ENCODE assay signal across 13 mouse cellular contexts in the genomic region with DNA sequence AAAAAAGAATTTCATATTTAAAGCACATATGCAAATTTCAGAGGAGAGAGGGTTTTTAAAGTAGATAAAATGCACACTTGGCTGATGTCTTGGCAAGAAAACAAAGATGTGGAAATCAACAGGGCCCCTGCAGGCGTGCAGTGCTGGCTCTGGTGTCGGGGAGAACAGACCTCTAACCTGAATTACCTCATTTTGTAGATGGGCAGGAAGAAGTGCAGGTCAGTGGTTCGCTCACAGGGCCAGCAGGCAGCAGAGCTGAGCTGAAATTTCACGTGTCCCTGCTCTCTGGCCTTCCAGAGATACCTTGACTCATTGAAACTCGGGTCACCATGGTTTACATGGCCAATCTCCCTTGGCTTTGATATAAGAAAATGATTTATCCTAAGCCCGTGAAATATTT.
A peak's percentile ranks its signal among the peaks of the same experiment; 100 is the strongest.
DNase-seq lines count a peak whose midpoint lies in the region; ATAC-seq and TF ChIP-seq lines count a peak whose summit lies in the region.
"Had no signal": no experiment of that assay in that cellular context is flagged by ENCODE, and none has a peak within 500 bp of the region (broad histone marks: within the 10 kb centered on the region; RNA-seq: fewer than 3 reads in every experiment).

No protein-coding gene starts in this region.

- no peaks in the 10 kb centered on the region for H3K4me1 ChIP-seq in lung, postnatal 0 days (ENCODE audit: insufficient read depth, low read depth, low read length)
- H3K4me1 ChIP-seq: liver, embryonic 12.5 days had no signal

- peak; percentile 71 for ATAC-seq in cerebellum, adult (ENCODE audit: insufficient number of reproducible peaks, low FRiP score, low TSS enrichment)
- peak; percentile 18; the same call in 1 of the 2 replicates for ATAC-seq in lung, postnatal 0 days
- no peak for ATAC-seq in erythroblast, adult 5-6 weeks (replicated peaks; ENCODE audit: low FRiP score, poor library complexity, severe bottlenecking)
- ATAC-seq: liver, embryonic 12.5 days had no signal

- TF ChIP-seq POLR2A in brain, embryonic 14.5 days (IDR thresholded peaks at IDR 0.05; ENCODE audit: borderline replicate concordance, extremely low read depth, insufficient read depth, insufficient read length, poor library complexity, severe bottlenecking), result no peak

- 60% methylated on average over 6 of the region's 6 CpGs for WGBS in lung, postnatal 0 days

- no peaks in the 10 kb centered on the region for H3K36me3 ChIP-seq in lung, postnatal 0 days (ENCODE audit: insufficient read depth, low read length)
- H3K36me3 ChIP-seq: liver, embryonic 12.5 days had no signal

- intact Hi-C loops in heart, postnatal 14 days (cut with DNase I), result loop anchor here (5.0 kb wide), 1 partner anchor 86 kb away; a partner anchor contains a TSS

- H3K4me3 ChIP-seq in lung, postnatal 0 days (ENCODE audit: low read depth, low read length), result no peak overlapping the region
- H3K4me3 ChIP-seq: liver, embryonic 12.5 days had no signal

- TF ChIP-seq EP300 in lung, postnatal 0 days (IDR thresholded peaks at IDR 0.05), result no peak

- no peak overlapping the region for H3K27ac ChIP-seq in lung, postnatal 0 days (ENCODE audit: low read length)
- H3K27ac ChIP-seq: liver, embryonic 12.5 days; macrophage had no signal

- no peak for DNase-seq in cerebellum, postnatal 4 days (ENCODE audit: low spot score in 2 of 2)
- DNase-seq in lung, postnatal 0 days (ENCODE audit: low spot score), result no peak
- DNase-seq in lung, postnatal 14 days, result no peak
- peak; percentile 53 for DNase-seq in brain, embryonic 14.5 days (ENCODE audit: low read depth)
- peak; percentile 55 to 60 for DNase-seq in cerebellum, postnatal 14 days
- no peak for DNase-seq in heart, postnatal 14 days
- DNase-seq: retina, postnatal 1 day; spleen, adult 18-20 months; thymus, postnatal 25 days had no signal

- H3K27me3 ChIP-seq in lung, postnatal 0 days (replicated peaks; ENCODE audit: insufficient read depth, low read length), result no peaks in the 10 kb centered on the region
- H3K27me3 ChIP-seq: liver, embryonic 12.5 days had no signal

- no peak overlapping the region for H3K9ac ChIP-seq in lung, postnatal 0 days (replicated peaks; ENCODE audit: low read depth)
- H3K9ac ChIP-seq: liver, embryonic 12.5 days had no signal

- H3K4me2 ChIP-seq in lung, postnatal 0 days (replicated peaks; ENCODE audit: low read depth, low read length), result no peak overlapping the region
- H3K4me2 ChIP-seq: liver, embryonic 12.5 days had no signal

- H3K9me3 ChIP-seq in lung, postnatal 0 days (ENCODE audit: low read length), result no peaks in the 10 kb centered on the region
- H3K9me3 ChIP-seq: liver, embryonic 12.5 days had no signal

- peak; percentile 15 for TF ChIP-seq CTCF in lung, postnatal 0 days (IDR thresholded peaks at IDR 0.05)
- no peak for TF ChIP-seq CTCF in brain, embryonic 14.5 days (IDR thresholded peaks at IDR 0.05; ENCODE audit: borderline replicate concordance, extremely low read depth, insufficient read depth, insufficient read length)

Comparison
In these comparisons a context has a peak if more than half of its experiments do, and no peak if none do; other contexts are left out.
1. DNase-seq: peak in brain, embryonic 14.5 days (single experiment) and cerebellum, postnatal 14 days (2 of 2); none in cerebellum, postnatal 4 days (0 of 2), lung, postnatal 0 days (single experiment), lung, postnatal 14 days (single experiment) and heart, postnatal 14 days (0 of 2).